In the genomic region with DNA sequence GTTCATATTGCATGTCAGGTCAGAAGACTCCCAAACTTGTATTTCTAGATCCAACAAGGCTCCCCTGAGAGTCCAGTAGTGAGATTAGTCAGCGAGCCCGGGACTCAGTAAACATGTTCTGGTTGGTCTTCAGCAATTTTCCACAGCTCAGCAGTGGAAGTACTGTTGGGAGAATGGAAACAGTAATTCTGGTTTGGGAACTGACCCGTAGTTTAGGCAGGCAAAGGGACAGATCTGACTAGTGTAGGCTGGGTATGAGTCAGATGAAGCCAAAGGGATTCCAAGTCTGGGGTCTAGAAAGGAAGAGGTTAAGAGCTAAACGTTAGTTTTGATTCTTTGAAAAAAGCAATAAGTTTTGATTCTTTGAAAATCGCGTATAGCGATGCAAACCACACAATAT, we compare ENCODE assay signal across 8 mouse cellular contexts. TPM values are rescaled to one million over a fixed set of nuclear protein-coding genes. Genes with fewer than 3 reads are reported as not detected.
A peak's percentile ranks its signal among the peaks of the same experiment; 100 is the strongest.
DNase-seq lines count a peak whose midpoint lies in the region; ATAC-seq and TF ChIP-seq lines count a peak whose summit lies in the region.

No protein-coding gene starts in this region.

- peak overlapping the region; percentile 82 for H3K4me2 ChIP-seq in midbrain, embryonic 14.5 days (ENCODE audit: low read length)

- H3K9ac ChIP-seq in midbrain, embryonic 14.5 days (replicated peaks; ENCODE audit: low read length), result peak overlapping the region; percentile 88

- H3K27me3 ChIP-seq in hindbrain, embryonic 10.5 days (ENCODE audit: insufficient read depth, poor library complexity, severe bottlenecking), result peaks cover 6% of the 10 kb centered on the region
- no peaks in the 10 kb centered on the region for H3K27me3 ChIP-seq in midbrain, embryonic 14.5 days (ENCODE audit: control insufficient read depth, insufficient read depth, low read length)

- DNase-seq in left cerebral cortex, adult 2 months (ENCODE audit: extremely low spot score in 1 of 2, low spot score in 2 of 2), result no peak
- no peak for DNase-seq in left cerebral cortex, postnatal 36 days (ENCODE audit: low spot score in 2 of 2)
- peak; percentile 41 for DNase-seq in c-Kit-positive CD71-positive TER-119-negative erythroid progenitor cells, embryonic 14.5 days (ENCODE audit: low read depth)
- DNase-seq in hindbrain, embryonic 10.5 days (ENCODE audit: low spot score), result no peak
- no peak for DNase-seq in midbrain, embryonic 14.5 days
- DNase-seq in ovary, postnatal 14 days (ENCODE audit: low spot score), result no peak
- DNase-seq in kidney, postnatal 25 days, result no peak

- intact Hi-C loops in left cerebral cortex, adult 2 months (cut with DNase I), result loop anchor here (1.0 to 2.0 kb wide), 2 partner anchors 26 to 49 kb away; partner anchors contain the start of genes Becn1, Cntd1 and Coa3
- intact Hi-C loops in left cerebral cortex, postnatal 36 days (cut with DNase I), result loop anchor here (5.0 kb wide), 1 partner anchor 49 kb away; the partner anchor contains the start of gene Becn1

- no peak for ATAC-seq in midbrain, embryonic 14.5 days (ENCODE audit: low FRiP score, low TSS enrichment)
- no peak for ATAC-seq in megakaryocyte progenitor cell, adult 5-6 weeks (replicated peaks; ENCODE audit: poor library complexity)

- peak overlapping the region; percentile 93 for H3K27ac ChIP-seq in left cerebral cortex, adult 2 months
- H3K27ac ChIP-seq in hindbrain, embryonic 10.5 days, result peak overlapping the region; percentile 96
- H3K27ac ChIP-seq in midbrain, embryonic 14.5 days (replicated peaks; ENCODE audit: low read depth, low read length), result peak overlapping the region; percentile 61

- H3K4me1 ChIP-seq in hindbrain, embryonic 10.5 days (replicated peaks), result peaks cover 19% of the 10 kb centered on the region
- H3K4me1 ChIP-seq in midbrain, embryonic 14.5 days (ENCODE audit: control insufficient read depth, insufficient read depth, low read length), result peaks cover 14% of the 10 kb centered on the region; the same call in 1 of the 2 replicates

- peak overlapping the region; percentile 91 for H3K4me3 ChIP-seq in left cerebral cortex, adult 2 months
- peak overlapping the region; percentile 82 for H3K4me3 ChIP-seq in hindbrain, embryonic 10.5 days
- H3K4me3 ChIP-seq in midbrain, embryonic 14.5 days (replicated peaks; ENCODE audit: low read depth, low read length), result peak overlapping the region; percentile 93

- 17% methylated on average over 7 of the region's 7 CpGs for WGBS in hindbrain, embryonic 10.5 days
- 11% methylated on average over 7 of the region's 7 CpGs for WGBS in midbrain, embryonic 14.5 days

- peaks cover 15% of the 10 kb centered on the region for H3K36me3 ChIP-seq in hindbrain, embryonic 10.5 days
- no peaks in the 10 kb centered on the region for H3K36me3 ChIP-seq in midbrain, embryonic 14.5 days (ENCODE audit: control insufficient read depth, insufficient read depth, low read length)

- TF ChIP-seq CTCF in left cerebral cortex, adult 2 months (IDR thresholded peaks at IDR 0.05), result no peak

- no peaks in the 10 kb centered on the region for H3K9me3 ChIP-seq in hindbrain, embryonic 10.5 days
- no peaks in the 10 kb centered on the region for H3K9me3 ChIP-seq in midbrain, embryonic 14.5 days (ENCODE audit: control insufficient read depth, low read length)

RNA-seq across cellular contexts. Expression of gene Vps25, which starts 0.6 kb away (rescaled TPM):
- total RNA-seq in left cerebral cortex, adult 2 months (2021), result 10 to 100 TPM; 59.3 to 61.0 TPM
- 10 to 100 TPM; 62.0 to 63.0 TPM for total RNA-seq in left cerebral cortex, postnatal 36 days (2021)
- 135 TPM in 2 replicates for polyA plus RNA-seq in hindbrain, embryonic 10.5 days (2016; fragmentation: Nextera tagmentation; extraction: Ambion mirVana)
- polyA plus RNA-seq in midbrain, embryonic 14.5 days (2014; fragmentation: Nextera tagmentation; extraction: Ambion mirVana), result 111 and 134 TPM in 2 replicates
- total RNA-seq in megakaryocyte progenitor cell, adult 5-6 weeks (2015), result 261 and 263 TPM in 2 replicates
- 70.4 and 86.9 TPM in 2 replicates for total RNA-seq in megakaryocyte progenitor cell, adult 5-6 weeks (2017)

RNA-seq across cellular contexts. Expression of gene Ramp2, which starts 7.1 kb away (rescaled TPM):
- 10 to 100 TPM; 35.7 to 40.8 TPM for total RNA-seq in left cerebral cortex, adult 2 months (2021)
- total RNA-seq in left cerebral cortex, postnatal 36 days (2021), result 10 to 100 TPM; 33.2 to 39.4 TPM
- 63.9 and 72.3 TPM in 2 replicates for polyA plus RNA-seq in hindbrain, embryonic 10.5 days (2016; fragmentation: Nextera tagmentation; extraction: Ambion mirVana)
- polyA plus RNA-seq in midbrain, embryonic 14.5 days (2014; fragmentation: Nextera tagmentation; extraction: Ambion mirVana), result 59.7 and 84.0 TPM in 2 replicates
- total RNA-seq in megakaryocyte progenitor cell, adult 5-6 weeks (2015), result 0.88 TPM in 1 of 2 replicates, not detected in the other
- total RNA-seq in megakaryocyte progenitor cell, adult 5-6 weeks (2017), result 1.9 TPM in 1 of 2 replicates, not detected in the other

RNA-seq across cellular contexts. Expression of gene Wnk4, which starts 7.4 kb away (rescaled TPM):
- 1 to 10 TPM; 4.5 to 8.0 TPM for total RNA-seq in left cerebral cortex, adult 2 months (2021)
- 1 to 10 TPM; 4.3 to 8.4 TPM for total RNA-seq in left cerebral cortex, postnatal 36 days (2021)
- 6.7 and 7.6 TPM in 2 replicates for polyA plus RNA-seq in hindbrain, embryonic 10.5 days (2016; fragmentation: Nextera tagmentation; extraction: Ambion mirVana)
- polyA plus RNA-seq in midbrain, embryonic 14.5 days (2014; fragmentation: Nextera tagmentation; extraction: Ambion mirVana), result 4.3 and 5.3 TPM in 2 replicates
- total RNA-seq in megakaryocyte progenitor cell, adult 5-6 weeks (2015), result not detected in 2 replicates
- not detected in 2 replicates for total RNA-seq in megakaryocyte progenitor cell, adult 5-6 weeks (2017)

RNA-seq across cellular contexts. Expression of gene Cntd1, which starts 25.9 kb away (rescaled TPM):
- under 1 TPM; 0.44 to 0.81 TPM for total RNA-seq in left cerebral cortex, adult 2 months (2021)
- under 1 TPM; 0.42 to 0.84 TPM for total RNA-seq in left cerebral cortex, postnatal 36 days (2021)
- 0.95 and 1.9 TPM in 2 replicates for polyA plus RNA-seq in hindbrain, embryonic 10.5 days (2016; fragmentation: Nextera tagmentation; extraction: Ambion mirVana)
- 0.38 and 0.55 TPM in 2 replicates for polyA plus RNA-seq in midbrain, embryonic 14.5 days (2014; fragmentation: Nextera tagmentation; extraction: Ambion mirVana)
- total RNA-seq in megakaryocyte progenitor cell, adult 5-6 weeks (2015), result 1.1 and 2.0 TPM in 2 replicates
- total RNA-seq in megakaryocyte progenitor cell, adult 5-6 weeks (2017), result 1.2 and 1.3 TPM in 2 replicates

RNA-seq across cellular contexts. Expression of gene Coa3, which starts 26.0 kb away (rescaled TPM):
- total RNA-seq in left cerebral cortex, adult 2 months (2021), result 10 to 100 TPM; 97.5 to 98.4 TPM
- 100 to 1,000 TPM in 1 of 2 experiments, 10 to 100 TPM in 1; 97.7 to 112 TPM for total RNA-seq in left cerebral cortex, postnatal 36 days (2021)
- polyA plus RNA-seq in hindbrain, embryonic 10.5 days (2016; fragmentation: Nextera tagmentation; extraction: Ambion mirVana), result 227 and 244 TPM in 2 replicates
- polyA plus RNA-seq in midbrain, embryonic 14.5 days (2014; fragmentation: Nextera tagmentation; extraction: Ambion mirVana), result 221 and 243 TPM in 2 replicates
- total RNA-seq in megakaryocyte progenitor cell, adult 5-6 weeks (2015), result 74.0 and 91.0 TPM in 2 replicates
- total RNA-seq in megakaryocyte progenitor cell, adult 5-6 weeks (2017), result 43.7 and 47.8 TPM in 2 replicates

Comparison
In these comparisons a context has a peak if more than half of its experiments do, and no peak if none do; other contexts are left out.
1. RNA of gene Ramp2, which starts 7.1 kb away (total RNA-seq): 35.7 to 40.8 TPM in left cerebral cortex, adult 2 months and 33.2 to 39.4 TPM in left cerebral cortex, postnatal 36 days; 0.88 to 1.9 TPM in megakaryocyte progenitor cell, adult 5-6 weeks; every median in the first group is over 10 times any median in the second.
2. RNA of gene Wnk4, which starts 7.4 kb away (total RNA-seq): 4.3 to 8.4 TPM in left cerebral cortex, postnatal 36 days and 4.5 to 8.0 TPM in left cerebral cortex, adult 2 months; not detected in megakaryocyte progenitor cell, adult 5-6 weeks; every median in the first group is over 4 times any median in the second.
3. Peak in every context shown above with its lines, with median percentiles within 50 percentile points of each other: H3K27ac ChIP-seq and H3K4me3 ChIP-seq.